Mouse (Mus musculus) kidney, embryonic 16.5 days (tissue): ENCODE results near the gene C1qbp. TPM values are rescaled to one million over a fixed set of nuclear protein-coding genes. Genes with fewer than 3 reads are reported as not detected.

ENCODE experiments used
- ATAC-seq: fragments of 200-750 bp; cut with Nextera tagmentation; 2 replicates; pipeline ENCODE4 v1.8.0; 2017; ENCODE audit warnings: moderate TSS enrichment; ENCODE audit not compliant: low FRiP score, low TSS enrichment
- H3K27ac ChIP-seq: fragments of 300-500 bp; sonication (generic); 2 replicates; pipeline ENCODE4 v1.5.1; 2014; ENCODE audit warnings: low read length
- H3K27me3 ChIP-seq: fragments of 300-500 bp; sonication (generic); 2 replicates; pipeline ENCODE4 v1.6.1; 2014; ENCODE audit warnings: low read length, control low read depth, mixed read lengths; ENCODE audit not compliant: insufficient read depth
- H3K36me3 ChIP-seq: fragments of 300-500 bp; sonication (generic); 2 replicates; pipeline ENCODE4 v1.6.1; 2014; ENCODE audit warnings: low read length, control low read depth, mixed read lengths; ENCODE audit not compliant: insufficient read depth
- H3K4me1 ChIP-seq: fragments of 300-500 bp; sonication (generic); 2 replicates; pipeline ENCODE4 v1.6.1; 2014; ENCODE audit warnings: low read length, control low read depth, mixed read lengths; ENCODE audit not compliant: insufficient read depth
- H3K4me2 ChIP-seq: fragments of 300-500 bp; sonication (generic); replicated peaks from 2 replicates; pipeline ENCODE4 v1.6.1; 2014; ENCODE audit warnings: low read depth, low read length
- H3K4me3 ChIP-seq: fragments of 300-500 bp; sonication (generic); 2 replicates; pipeline ENCODE4 v1.5.1; 2014; ENCODE audit warnings: mild to moderate bottlenecking, low read length
- H3K9ac ChIP-seq: fragments of 300-500 bp; sonication (generic); replicated peaks from 2 replicates; pipeline ENCODE4 v1.6.1; 2014; ENCODE audit warnings: low read length
- H3K9me3 ChIP-seq: fragments of 300-500 bp; sonication (generic); 2 replicates; pipeline ENCODE4 v1.6.1; 2016; ENCODE audit warnings: low read length, control low read depth
- WGBS: fragments of 180-500 bp; shearing (Covaris S2); extraction: QIAGEN DNeasy Blood & Tissue Kit; methylation state at CpG from one replicate; pipeline ENCODE4 v1.1.7; 2014; 5-methylcytosine and 5-hydroxymethylcytosine counted together
- polyA plus RNA-seq: library from polyadenylated mRNA; unstranded; fragments of >200 nt; fragmentation: Nextera tagmentation; extraction: Ambion mirVana; gene quantifications from 2 replicates; pipeline ENCODE4 v1.2.1, GENCODE M21; 2015

Gene C1qbp
- polyA plus RNA-seq, 1 experiment from 2014 or later = 287 TPM

DNA sequence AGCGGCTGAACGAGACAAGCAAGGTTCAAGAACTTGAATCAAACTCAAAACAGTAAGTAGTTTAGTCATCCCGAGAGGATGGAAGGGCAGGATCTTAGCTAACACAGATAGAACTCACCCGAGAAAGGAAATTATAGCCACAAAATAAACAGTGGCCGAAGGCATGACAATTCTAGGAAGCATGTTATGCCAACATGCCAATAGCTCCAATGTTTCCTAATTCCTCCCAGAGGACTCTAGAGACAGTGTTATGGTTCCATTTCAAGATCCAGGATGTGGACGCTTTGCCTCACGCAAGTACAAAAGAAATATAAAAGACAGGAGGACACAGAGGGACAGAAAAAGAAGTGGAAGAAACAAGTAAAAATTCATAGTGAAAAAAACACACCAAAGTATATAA, 25.0 kb upstream of the C1qbp start:
- no peaks in the 10 kb centered on the region for H3K27me3 ChIP-seq
- H3K4me2 ChIP-seq = no peak overlapping the region
- H3K36me3 ChIP-seq = peaks cover 37% of the 10 kb centered on the region
- no peak overlapping the region for H3K4me3 ChIP-seq
- H3K4me1 ChIP-seq = peaks cover 11% of the 10 kb centered on the region
- H3K27ac ChIP-seq = no peak overlapping the region
- ATAC-seq = no peak
- no peaks in the 10 kb centered on the region for H3K9me3 ChIP-seq
- H3K9ac ChIP-seq = no peak overlapping the region
- WGBS = 88% methylated on average over 7 of the region's 7 CpGs

DNA sequence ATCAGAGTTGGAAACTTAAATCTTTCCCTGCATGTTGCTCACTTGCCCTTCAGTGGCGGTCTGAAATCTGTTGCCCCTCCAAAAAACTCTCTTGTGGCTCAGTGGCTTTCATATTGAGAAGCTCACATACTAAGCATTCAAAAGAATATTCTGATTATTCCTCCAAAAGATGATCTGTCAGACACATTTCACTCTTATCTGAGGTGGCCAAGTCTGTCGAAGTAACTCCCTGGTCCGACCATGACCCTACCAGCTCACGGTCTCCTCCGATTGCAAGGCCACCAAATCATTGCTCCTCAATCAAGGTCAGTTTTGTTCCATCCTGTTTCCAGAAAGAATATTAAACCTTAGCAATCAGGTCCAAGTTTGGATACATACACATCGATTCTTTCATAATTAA, 24.2 kb upstream of the C1qbp start:
- WGBS = 97% methylated on average over 6 of the region's 6 CpGs
- Histone ChIP-seq H3K9ac (no peak overlapping the region), H3K4me1 (peaks cover 15% of the 10 kb centered on the region), H3K4me3 (no peak overlapping the region), H3K27me3 (no peaks in the 10 kb centered on the region), H3K9me3 (no peaks in the 10 kb centered on the region), H3K4me2 (no peak overlapping the region), H3K36me3 (peaks cover 29% of the 10 kb centered on the region), H3K27ac (no peak overlapping the region)
- ATAC-seq = no peak

DNA sequence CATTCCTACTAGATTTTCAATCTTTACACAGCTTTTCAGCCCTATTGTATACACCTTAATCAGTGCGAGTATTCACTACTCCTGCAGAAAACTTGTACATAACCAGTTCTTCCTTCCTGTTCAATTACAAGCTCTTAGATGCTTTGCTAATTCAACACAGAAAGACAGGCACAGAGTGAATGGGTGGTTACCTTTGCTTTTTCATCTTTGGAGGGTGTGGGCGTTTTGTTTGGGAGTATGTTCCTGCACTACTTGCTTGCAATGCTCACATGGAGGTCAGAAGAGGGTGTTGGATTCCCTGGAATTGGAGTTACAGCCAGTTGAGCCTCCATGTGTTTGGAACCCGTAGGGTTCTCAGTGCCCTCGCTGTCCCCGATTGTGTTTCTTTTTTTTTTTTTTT, 22.2 kb upstream of the C1qbp start:
- H3K4me3 ChIP-seq = peak overlapping the region; percentile 97
- WGBS = 52% methylated on average over 5 of the region's 5 CpGs

DNA sequence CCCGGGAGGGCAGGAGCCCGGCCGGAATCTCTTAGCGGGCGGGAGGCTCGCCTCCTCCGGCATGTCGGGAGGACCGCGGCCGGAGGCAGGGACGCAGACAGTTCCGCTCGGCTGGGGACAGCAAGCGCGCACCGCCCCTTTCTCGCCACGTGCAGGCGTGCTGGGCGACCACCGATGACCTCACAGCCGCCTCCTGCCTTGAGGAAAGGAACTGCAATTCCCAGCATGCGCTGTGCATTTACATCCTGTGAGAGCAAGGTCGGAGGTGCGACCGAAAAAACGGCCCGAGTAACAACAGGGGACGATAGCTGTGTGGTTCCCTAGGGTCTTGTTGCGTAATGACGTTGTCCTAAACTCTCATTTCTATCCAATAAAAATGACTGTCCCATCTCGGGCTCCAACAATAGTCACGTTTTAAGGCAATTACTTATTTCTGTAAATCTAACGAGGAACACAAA, 21.5 kb upstream of the C1qbp start, which contains the start of gene Dhx33:
Gene Dhx33, minus strand, starts transcription at position 122 of the 458 bp plus-strand sequence.
- no peaks in the 10 kb centered on the region for H3K9me3 ChIP-seq
- peak within 1 kb of the TSS; percentile 87 for H3K4me2 ChIP-seq
- peak within 1 kb of the TSS; percentile 82 for H3K9ac ChIP-seq
- peaks cover 12% of the 10 kb centered on the region for H3K36me3 ChIP-seq
- H3K4me3 ChIP-seq = peak within 1 kb of the TSS; percentile 97
- no peaks in the 10 kb centered on the region for H3K27me3 ChIP-seq
- WGBS = under 1% methylated on average over 34 of the region's 35 CpGs
- peaks cover 15% of the 10 kb centered on the region for H3K4me1 ChIP-seq
- peak; percentile 99 for ATAC-seq
- peak within 1 kb of the TSS; percentile 84 for H3K27ac ChIP-seq

More for the DNA sequence above, 22.2 kb upstream of the C1qbp start:
- H3K9ac ChIP-seq = 0 out of 2 replicates have a peak overlapping the region, but pooled peaks have one; percentile 38
- no peaks in the 10 kb centered on the region for H3K27me3 ChIP-seq
- H3K9me3 ChIP-seq = no peaks in the 10 kb centered on the region
- no peak for ATAC-seq
- 0 out of 2 replicates have a peak overlapping the region, but pooled peaks have one; percentile 34 for H3K27ac ChIP-seq
- H3K4me1 ChIP-seq = peaks cover 15% of the 10 kb centered on the region
- peaks cover 16% of the 10 kb centered on the region for H3K36me3 ChIP-seq
- peak overlapping the region; percentile 49 for H3K4me2 ChIP-seq

DNA sequence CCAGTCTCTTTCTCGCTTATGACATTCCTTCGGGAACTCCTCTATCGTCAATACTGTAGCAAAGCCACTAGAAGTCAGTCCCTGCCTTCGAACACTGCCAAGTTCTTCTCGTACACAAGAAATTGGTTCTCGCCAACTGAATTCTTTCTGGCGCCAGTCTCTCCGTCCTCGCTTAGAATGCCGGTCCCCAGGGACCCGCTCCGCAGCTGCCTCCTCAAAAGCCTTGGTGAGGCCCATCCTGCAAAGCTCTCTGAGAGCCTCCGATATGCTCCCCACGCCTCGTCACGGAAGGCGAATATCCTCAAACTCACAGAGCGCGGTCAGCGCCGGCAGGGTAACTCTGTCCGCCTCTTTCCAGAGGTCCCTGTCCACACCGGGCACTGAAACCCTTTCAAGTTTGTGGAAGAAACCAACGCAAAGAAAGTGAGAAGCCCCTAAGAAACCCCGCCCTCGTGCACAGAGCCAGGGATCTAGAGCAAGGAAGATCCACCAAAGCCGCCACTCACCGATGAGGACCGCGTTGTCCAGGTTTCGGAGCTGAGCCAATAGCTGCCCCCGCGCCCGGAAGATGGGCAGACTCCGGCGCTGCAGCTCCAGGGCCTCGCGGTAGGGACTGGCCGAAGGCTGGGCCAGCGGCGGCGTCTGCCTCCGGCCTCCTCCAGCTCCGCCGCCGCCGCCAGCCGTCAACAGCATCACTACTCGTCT, 20.9 kb upstream of the C1qbp start:
- ATAC-seq = peak; percentile 90
- H3K27ac ChIP-seq = peak overlapping the region; percentile 84
- H3K9me3 ChIP-seq = no peaks in the 10 kb centered on the region
- H3K36me3 ChIP-seq = peaks cover 14% of the 10 kb centered on the region
- H3K4me1 ChIP-seq = peaks cover 15% of the 10 kb centered on the region
- H3K4me2 ChIP-seq = peak overlapping the region; percentile 87
- WGBS = under 1% methylated on average over 47 of the region's 49 CpGs
- H3K4me3 ChIP-seq = peak overlapping the region; percentile 97
- peak overlapping the region; percentile 82 for H3K9ac ChIP-seq
- H3K27me3 ChIP-seq = no peaks in the 10 kb centered on the region

DNA sequence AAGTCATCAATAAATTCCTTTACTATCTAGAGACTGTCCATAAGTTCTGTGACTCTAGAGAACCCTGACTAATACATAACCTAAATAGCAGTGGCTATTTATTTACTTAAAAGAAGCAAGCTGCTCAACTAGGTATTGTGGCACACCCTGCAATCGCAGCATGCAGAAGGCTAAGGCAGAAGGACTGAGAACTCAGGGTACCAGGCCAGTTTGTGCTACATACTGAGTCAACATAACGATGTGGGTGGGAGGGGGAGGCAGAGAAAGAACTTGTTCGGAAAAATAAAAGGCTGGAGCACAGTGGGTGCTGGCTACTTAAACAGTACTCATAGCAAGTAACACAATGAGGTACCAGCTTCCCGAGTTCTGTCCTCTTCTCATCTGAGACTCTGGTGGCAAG, 18.3 kb upstream of the C1qbp start:
- no peak overlapping the region for H3K4me2 ChIP-seq
- ATAC-seq = no peak
- H3K4me3 ChIP-seq = no peak overlapping the region

DNA sequence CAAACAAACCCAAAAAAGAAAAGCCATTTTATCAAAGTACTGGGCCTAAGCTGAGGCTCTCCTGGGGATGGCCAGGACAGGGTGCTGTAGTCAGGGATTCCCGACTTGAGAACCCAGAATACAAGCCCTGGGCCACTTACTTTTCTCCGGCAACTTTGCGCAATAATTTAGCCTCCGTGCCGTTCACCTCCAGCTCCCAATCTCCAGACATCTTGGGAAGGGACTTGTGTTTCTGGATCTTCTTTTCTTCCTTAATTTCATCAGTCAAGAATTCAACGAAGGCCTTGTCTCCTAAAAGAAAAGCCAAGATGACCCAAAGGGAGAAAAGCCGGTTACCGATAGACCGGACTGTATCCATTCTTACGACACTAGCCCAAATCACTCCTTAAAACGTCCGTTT, 796 bp downstream of the C1qbp start:
- Histone ChIP-seq H3K36me3 (peaks cover 56% of the 10 kb centered on the region), H3K4me1 (peaks cover 11% of the 10 kb centered on the region), H3K9ac (peak overlapping the region; percentile 96), H3K4me2 (peak overlapping the region; percentile 69), H3K4me3 (peak overlapping the region; percentile 98), H3K9me3 (no peaks in the 10 kb centered on the region), H3K27me3 (no peaks in the 10 kb centered on the region), H3K27ac (no peak overlapping the region)
- 4% methylated on average over 12 of the region's 12 CpGs for WGBS
- ATAC-seq = no peak

More for the DNA sequence above, 18.3 kb upstream of the C1qbp start:
- Histone ChIP-seq H3K27ac (no peak overlapping the region), H3K27me3 (no peaks in the 10 kb centered on the region), H3K9me3 (no peaks in the 10 kb centered on the region), H3K36me3 (peaks cover 23% of the 10 kb centered on the region), H3K9ac (no peak overlapping the region), H3K4me1 (peaks cover 15% of the 10 kb centered on the region)
- 84% methylated on average over 4 of the region's 4 CpGs for WGBS

DNA sequence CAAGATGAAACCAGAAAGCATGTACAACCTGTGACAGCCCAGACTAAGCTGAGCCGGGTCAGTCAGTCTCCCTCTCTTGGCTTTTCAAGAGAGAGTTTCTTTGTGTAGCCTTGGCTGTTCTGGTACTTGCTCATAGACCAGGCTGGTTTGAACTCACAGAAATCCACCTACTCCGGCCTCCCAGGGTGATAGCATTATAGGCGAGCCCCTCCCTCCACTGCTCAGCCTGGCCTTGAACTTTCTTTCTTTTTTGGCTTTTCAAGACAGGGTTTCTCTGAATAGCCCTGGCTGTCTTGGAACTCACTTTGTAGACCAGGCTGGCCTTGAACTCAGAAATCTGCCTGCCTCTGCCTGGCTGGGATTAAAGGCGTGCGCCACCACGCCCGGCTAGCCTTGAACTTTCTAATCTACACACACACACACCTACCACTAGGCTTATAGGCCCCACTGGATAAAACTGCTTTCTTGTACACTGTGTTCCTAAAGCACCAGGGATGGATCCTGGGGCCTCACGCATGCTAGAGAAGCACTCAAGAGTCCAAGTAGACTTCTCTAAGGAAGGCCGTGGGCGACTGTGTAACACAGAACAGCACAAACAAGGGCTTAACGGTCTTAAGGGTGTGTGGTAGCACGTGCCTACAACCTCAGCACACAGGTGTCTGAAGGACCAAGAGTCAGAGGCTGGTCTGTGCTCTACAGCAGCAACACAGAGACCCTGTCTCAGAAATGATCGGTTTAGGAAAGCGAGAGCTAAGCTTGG, 1.9 kb downstream of the C1qbp start:
- Histone ChIP-seq H3K9ac (no peak overlapping the region), H3K4me1 (peaks cover 11% of the 10 kb centered on the region), H3K9me3 (no peaks in the 10 kb centered on the region), H3K4me3 (no peak overlapping the region), H3K36me3 (peaks cover 56% of the 10 kb centered on the region), H3K27me3 (no peaks in the 10 kb centered on the region), H3K27ac (no peak overlapping the region), H3K4me2 (peak overlapping the region; percentile 69)
- 92% methylated on average over 14 of the region's 14 CpGs for WGBS
- no peak for ATAC-seq

DNA sequence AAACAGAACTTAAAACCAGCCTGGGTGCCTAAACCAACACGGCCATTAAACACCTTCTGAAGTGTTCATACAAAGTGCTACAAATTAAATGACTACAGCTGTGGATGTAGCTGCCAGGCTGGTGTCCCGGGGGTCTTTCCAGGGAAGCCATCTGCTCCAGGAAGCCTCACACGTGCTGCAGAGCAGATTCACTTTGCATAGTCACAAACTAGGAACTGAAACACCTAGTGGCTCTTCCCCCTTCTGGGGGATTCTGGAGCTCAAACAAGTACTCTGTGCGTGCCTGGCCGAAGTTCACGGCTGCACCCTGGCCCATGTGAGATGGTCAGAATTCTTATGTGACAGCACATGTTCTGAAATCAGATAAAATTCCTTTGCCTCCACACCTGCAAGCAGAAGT, 2.6 kb downstream of the C1qbp start:
- WGBS = 89% methylated on average over 6 of the region's 6 CpGs
- no peak overlapping the region for H3K27ac ChIP-seq
- no peak for ATAC-seq
- no peak overlapping the region for H3K4me2 ChIP-seq
- H3K9me3 ChIP-seq = no peaks in the 10 kb centered on the region
- H3K27me3 ChIP-seq = no peaks in the 10 kb centered on the region
- no peak overlapping the region for H3K9ac ChIP-seq
- peaks cover 11% of the 10 kb centered on the region for H3K4me1 ChIP-seq
- no peak overlapping the region for H3K4me3 ChIP-seq
- peaks cover 59% of the 10 kb centered on the region for H3K36me3 ChIP-seq

DNA sequence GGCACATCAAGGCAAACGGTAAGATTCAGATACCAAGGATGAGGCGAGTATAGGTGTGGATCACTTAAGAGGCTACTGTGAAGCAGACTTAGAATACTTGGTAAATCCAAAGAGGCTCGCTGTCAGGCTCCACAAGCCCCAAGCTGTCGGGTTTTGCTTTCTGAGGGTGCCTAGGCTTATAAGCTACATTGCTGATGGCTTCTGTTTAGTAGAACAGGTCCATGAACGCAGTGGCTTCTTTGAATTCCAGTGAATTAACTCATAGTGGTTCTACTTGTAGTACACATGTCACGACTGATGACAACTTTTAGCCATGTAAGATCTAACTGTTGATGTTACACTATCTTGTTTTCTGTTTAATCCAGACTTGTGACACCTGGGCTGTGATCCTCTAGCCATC, 5.5 kb downstream of the C1qbp start:
- 89% methylated on average over 6 of the region's 6 CpGs for WGBS
- no peaks in the 10 kb centered on the region for H3K9me3 ChIP-seq
- no peak overlapping the region for H3K4me2 ChIP-seq
- no peak overlapping the region for H3K27ac ChIP-seq
- H3K27me3 ChIP-seq = no peaks in the 10 kb centered on the region
- no peak for ATAC-seq
- peaks cover 60% of the 10 kb centered on the region for H3K36me3 ChIP-seq
- H3K4me3 ChIP-seq = no peak overlapping the region
- H3K4me1 ChIP-seq = peaks cover 11% of the 10 kb centered on the region
- H3K9ac ChIP-seq = no peak overlapping the region
